In the genomic region with DNA sequence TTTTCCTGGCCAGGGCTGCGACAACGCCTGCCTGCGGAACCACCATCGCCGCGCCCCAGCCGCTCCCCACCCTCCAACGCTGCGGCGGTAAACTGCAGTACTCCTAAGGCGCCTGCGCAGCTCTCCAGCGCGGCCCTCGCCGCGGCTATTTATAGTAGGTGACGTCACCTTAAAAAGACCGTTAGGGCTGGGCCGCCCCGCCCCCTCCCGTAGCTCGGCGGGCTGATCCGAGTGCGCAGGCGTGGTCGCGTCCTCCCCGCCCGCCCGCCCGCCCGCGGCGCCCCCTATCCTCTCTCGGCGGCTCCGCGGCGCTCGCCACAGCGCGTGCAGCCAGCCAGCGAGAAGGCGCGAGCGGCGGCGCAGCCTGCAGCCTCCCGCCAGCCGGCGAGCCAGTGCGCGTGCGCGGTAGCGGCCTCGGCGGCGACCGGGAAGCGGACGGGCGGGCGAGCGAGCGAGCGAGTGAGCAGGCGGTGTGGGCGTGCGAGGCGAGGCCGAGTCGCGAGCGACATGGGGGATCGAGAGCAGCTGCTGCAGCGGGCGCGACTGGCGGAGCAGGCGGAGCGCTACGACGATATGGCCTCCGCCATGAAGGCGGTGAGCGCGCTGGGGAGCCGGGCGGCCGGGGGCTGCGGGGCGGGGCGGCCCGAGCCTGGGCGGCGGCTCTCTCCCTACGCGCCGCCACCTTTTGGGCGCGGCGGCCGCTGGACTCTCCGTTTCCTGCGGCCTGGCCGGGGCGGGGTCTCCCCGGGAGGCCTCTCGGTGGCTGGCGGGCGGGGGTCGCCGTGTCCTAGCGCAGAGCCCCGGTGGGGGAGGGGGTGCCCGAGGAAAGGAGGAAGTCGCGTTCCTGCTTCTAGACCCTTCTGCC, we compare ENCODE assay signal across 8 mouse cellular contexts. TPM values are rescaled to one million over a fixed set of nuclear protein-coding genes. Genes with fewer than 3 reads are reported as not detected.
A peak's percentile ranks its signal among the peaks of the same experiment; 100 is the strongest.
DNase-seq lines count a peak whose midpoint lies in the region; ATAC-seq lines count a peak whose summit lies in the region.

A gene (plus strand): TSS at position 256 of the 865 bp plus-strand sequence.

- peaks cover 48% of the 10 kb centered on the region for H3K4me1 ChIP-seq in heart, embryonic 13.5 days
- H3K4me1 ChIP-seq in liver, embryonic 12.5 days = peaks cover 68% of the 10 kb centered on the region
- H3K4me1 ChIP-seq in stomach, embryonic 15.5 days = peaks cover 13% of the 10 kb centered on the region

- H3K27ac ChIP-seq in heart, embryonic 13.5 days (replicated peaks) = peak within 1 kb of the TSS; percentile 100
- H3K27ac ChIP-seq in liver, embryonic 12.5 days = peak within 1 kb of the TSS; percentile 100
- H3K27ac ChIP-seq in stomach, embryonic 15.5 days = peak within 1 kb of the TSS; percentile 99

- H3K9me3 ChIP-seq in heart, embryonic 13.5 days = no peaks in the 10 kb centered on the region
- no peaks in the 10 kb centered on the region for H3K9me3 ChIP-seq in liver, embryonic 12.5 days (replicated peaks)
- H3K9me3 ChIP-seq in stomach, embryonic 15.5 days = no peaks in the 10 kb centered on the region

- WGBS in heart, embryonic 13.5 days = under 1% methylated on average over 107 of the region's 121 CpGs
- WGBS in liver, embryonic 12.5 days (ENCODE audit: insufficient replicate concordance) = under 1% methylated on average over 91 of the region's 121 CpGs
- WGBS in stomach, embryonic 15.5 days = under 1% methylated on average over 116 of the region's 121 CpGs

- peak within 1 kb of the TSS; percentile 87 for H3K4me2 ChIP-seq in heart, embryonic 13.5 days
- peak within 1 kb of the TSS; percentile 95 for H3K4me2 ChIP-seq in liver, embryonic 12.5 days
- H3K4me2 ChIP-seq in stomach, embryonic 15.5 days = peak within 1 kb of the TSS; percentile 77

- peak; percentile 98 for DNase-seq in CD4-positive helper T cell, adult 2 months (ENCODE audit: low read depth, low spot score)
- DNase-seq in brain, embryonic 18.5 days (ENCODE audit: low read depth, low spot score) = peak; percentile 94
- peak; percentile 98 for DNase-seq in kidney, postnatal 10 days
- peak; percentile 96 for DNase-seq in natural killer cell, adult 2 months (ENCODE audit: low spot score in 2 of 2)

- no peaks in the 10 kb centered on the region for H3K27me3 ChIP-seq in heart, embryonic 13.5 days (replicated peaks)
- H3K27me3 ChIP-seq in liver, embryonic 12.5 days (replicated peaks) = peaks cover 3% of the 10 kb centered on the region; the same call in 1 of the 2 replicates
- no peaks in the 10 kb centered on the region for H3K27me3 ChIP-seq in stomach, embryonic 15.5 days (replicated peaks)

- peak within 1 kb of the TSS; percentile 99 for H3K9ac ChIP-seq in heart, embryonic 13.5 days
- peak within 1 kb of the TSS; percentile 98 for H3K9ac ChIP-seq in liver, embryonic 12.5 days
- H3K9ac ChIP-seq in stomach, embryonic 15.5 days = peak within 1 kb of the TSS; percentile 85

- H3K36me3 ChIP-seq in heart, embryonic 13.5 days = peaks cover 27% of the 10 kb centered on the region
- peaks cover 32% of the 10 kb centered on the region for H3K36me3 ChIP-seq in liver, embryonic 12.5 days
- H3K36me3 ChIP-seq in stomach, embryonic 15.5 days = peaks cover 3% of the 10 kb centered on the region; the same call in 1 of the 2 replicates

- peak within 1 kb of the TSS; percentile 82 for H3K4me3 ChIP-seq in heart, embryonic 13.5 days
- peak within 1 kb of the TSS; percentile 76 for H3K4me3 ChIP-seq in liver, embryonic 12.5 days
- peak within 1 kb of the TSS; percentile 69 for H3K4me3 ChIP-seq in stomach, embryonic 15.5 days (replicated peaks)

- peak; percentile 88 for ATAC-seq in erythroid progenitor cell, adult 5-6 weeks (replicated peaks; ENCODE audit: low FRiP score, poor library complexity, severe bottlenecking)
- ATAC-seq in heart, embryonic 13.5 days (ENCODE audit: extremely low read depth, insufficient number of reproducible peaks, low FRiP score, low TSS enrichment) = peak; percentile 94
- peak; percentile 93 for ATAC-seq in liver, embryonic 12.5 days
- peak; percentile 95 for ATAC-seq in stomach, embryonic 15.5 days (ENCODE audit: insufficient read depth, low FRiP score, low read depth)

RNA-seq across cellular contexts. Expression of the gene that starts here (rescaled TPM):
- 322 and 398 TPM in 2 replicates for total RNA-seq in erythroid progenitor cell, adult 5-6 weeks (2015; ENCODE audit: low replicate concordance)
- 229 and 280 TPM in 2 replicates for total RNA-seq in erythroid progenitor cell, adult 5-6 weeks (2017; ENCODE audit: low replicate concordance)
- 406 and 460 TPM in 2 replicates for polyA plus RNA-seq in heart, embryonic 13.5 days (2015; fragmentation: Nextera tagmentation; extraction: Ambion mirVana)
- polyA plus RNA-seq in liver, embryonic 12.5 days (2016; fragmentation: Nextera tagmentation; extraction: Ambion mirVana) = 282 and 294 TPM in 2 replicates
- polyA plus RNA-seq in stomach, embryonic 15.5 days (2015; fragmentation: Nextera tagmentation; extraction: Ambion mirVana) = 428 and 431 TPM in 2 replicates

Comparison
In these comparisons a context has a peak if more than half of its experiments do, and no peak if none do; other contexts are left out.
1. Peak in every context shown above with its lines: DNase-seq, ATAC-seq, H3K4me3 ChIP-seq and H3K27ac ChIP-seq.